Mouse (Mus musculus) large intestine, adult 2 months (tissue): ENCODE results near the gene Ninj2. TPM values are rescaled to one million over a fixed set of nuclear protein-coding genes. Genes with fewer than 3 reads are reported as not detected.

Source experiments
- DNase-seq: peaks from one replicate; pipeline ENCODE4 v3.0.0-alpha.2; 2012; ENCODE audit warnings: low read depth, low spot score
- WGBS: fragments of 180-500 bp; shearing (Covaris S2); methylation state at CpG from one replicate; pipeline ENCODE4 v1.1.7; 2018; 5-methylcytosine and 5-hydroxymethylcytosine counted together
- polyA plus RNA-seq: library from polyadenylated mRNA; depleted of rRNA; stranded (reverse); fragments of >200 nt; gene quantifications from 2 replicates; pipeline ENCODE4 v1.2.3, GENCODE M21; 2012; rRNA removed

Gene Ninj2
- polyA plus RNA-seq, 1 experiment, result not detected

DNA sequence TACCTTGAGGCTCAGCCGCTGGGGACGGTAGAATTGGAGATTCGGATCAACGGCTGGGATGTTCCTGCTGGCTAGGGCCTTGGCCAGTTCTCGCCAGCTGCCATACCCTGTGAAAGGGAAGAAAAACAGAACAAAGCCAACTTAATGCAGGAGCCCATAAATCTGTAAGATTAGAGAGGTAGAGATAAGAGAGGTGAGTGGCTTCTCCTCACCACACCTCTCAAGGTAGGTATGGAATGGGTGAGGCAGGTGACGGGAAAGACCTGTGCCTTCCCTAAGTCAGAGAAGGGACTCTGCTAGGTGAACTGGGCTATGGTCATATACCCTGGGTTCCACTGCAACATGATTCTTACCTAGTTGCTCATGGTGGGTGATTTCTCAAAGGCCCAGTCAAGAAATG is 139.7 kb downstream of the Ninj2 start:
- 36% methylated on average over 6 of the region's 6 CpGs for WGBS
- no peak for DNase-seq

DNA sequence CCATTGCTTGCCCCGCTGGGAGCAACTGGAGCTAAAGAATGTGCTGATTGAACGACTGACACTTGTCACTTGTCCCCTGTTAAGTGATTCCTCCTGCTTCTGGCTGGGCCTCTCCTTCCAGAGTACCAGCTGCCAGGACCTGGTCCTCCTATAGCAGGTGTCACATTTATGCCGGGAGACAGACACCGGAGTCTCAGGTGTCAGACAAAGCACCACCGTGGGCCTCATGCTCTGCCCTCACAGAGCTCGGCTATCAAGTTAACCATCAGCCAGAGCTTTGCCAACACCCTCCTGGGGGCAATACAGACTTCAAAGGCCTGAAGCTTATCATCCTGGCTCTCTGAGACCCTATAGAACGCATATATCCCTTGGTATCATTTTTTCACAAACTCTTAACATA is 142.7 kb downstream of the Ninj2 start:
- WGBS, result 23% methylated on average over 7 of the region's 7 CpGs

DNA sequence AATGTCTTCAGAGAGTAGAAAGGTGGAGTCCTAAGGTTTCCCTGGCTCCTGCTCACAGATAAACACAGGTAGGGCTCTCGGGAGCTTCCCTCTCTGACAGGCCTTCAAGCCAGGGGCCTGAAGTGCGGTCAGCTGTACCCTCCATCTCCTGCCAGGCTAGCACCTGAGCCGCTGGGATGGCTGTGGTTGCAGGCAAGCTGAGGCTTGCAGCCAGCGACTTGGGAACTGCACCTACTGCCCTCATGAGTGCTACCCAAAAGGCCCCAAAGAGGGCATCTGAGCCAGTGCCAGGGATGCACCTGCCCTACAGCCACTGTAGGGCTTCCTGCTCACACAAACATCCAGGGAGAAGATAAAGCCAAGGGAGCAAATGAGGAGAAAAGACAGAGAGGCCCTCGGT is 147.3 kb downstream of the Ninj2 start:
- no peak for DNase-seq
- 38% methylated on average over 5 of the region's 5 CpGs for WGBS

More for the DNA sequence above, 142.7 kb downstream of the Ninj2 start:
- DNase-seq, result no peak

DNA sequence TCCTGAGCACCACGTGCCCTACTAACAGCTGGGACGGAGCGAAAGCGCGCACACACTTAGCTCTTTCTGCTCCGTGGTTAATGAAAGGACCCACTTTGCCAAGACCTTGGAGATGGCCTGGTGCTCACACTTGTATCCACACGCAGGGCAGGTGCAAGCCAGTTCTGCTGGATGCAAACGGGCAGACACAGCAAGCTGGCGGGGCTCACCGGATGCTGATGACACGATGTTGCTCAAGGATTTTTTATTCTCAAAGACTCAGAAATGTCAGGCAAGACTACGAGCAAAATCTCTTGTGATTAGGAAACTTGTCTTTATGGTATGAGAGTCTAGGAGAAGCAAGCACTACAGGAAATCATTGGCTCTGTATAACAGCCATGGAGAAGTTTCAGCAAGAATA is 148.3 kb downstream of the Ninj2 start:
- 91% methylated on average over 12 of the region's 12 CpGs for WGBS
- no peak for DNase-seq

DNA sequence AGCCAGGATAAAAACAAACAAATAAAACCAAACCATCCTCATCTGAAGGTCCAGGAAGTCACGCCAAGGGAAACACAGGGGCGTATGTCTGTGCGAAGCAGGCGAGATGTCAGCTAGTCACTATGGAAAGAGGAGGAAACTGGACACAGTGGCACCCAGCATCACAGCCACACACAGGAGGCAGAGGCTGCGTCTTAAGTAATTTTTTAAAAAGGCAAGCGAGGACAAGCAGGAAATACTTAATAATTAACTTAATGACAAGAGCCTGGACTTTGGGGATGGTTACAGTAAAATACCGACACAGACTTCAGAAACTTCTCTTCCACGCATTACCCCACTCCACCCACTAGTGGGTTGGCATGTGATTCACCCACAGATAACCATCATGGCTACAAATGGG is 149.4 kb downstream of the Ninj2 start:
- 57% methylated on average over 8 of the region's 8 CpGs for WGBS
- no peak for DNase-seq

DNA sequence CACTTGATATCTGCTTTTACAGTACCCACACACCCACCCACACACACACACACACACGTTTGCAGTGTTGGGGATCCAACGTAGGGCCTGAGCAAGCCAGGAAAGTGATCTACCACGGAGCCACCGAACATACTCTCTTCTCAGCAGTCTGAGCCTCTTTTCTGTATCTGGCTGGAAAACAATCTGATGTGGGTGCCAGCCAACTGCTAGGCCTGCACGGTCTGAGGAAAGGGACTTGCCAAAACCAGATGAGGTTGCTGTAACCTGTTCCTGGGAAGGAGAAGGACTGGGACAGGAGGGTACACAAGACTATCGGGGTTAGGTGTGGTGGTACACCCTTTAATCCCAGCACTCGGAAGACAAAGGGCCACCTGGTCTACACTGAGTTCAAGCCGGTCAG is 150.1 kb downstream of the Ninj2 start:
- no peak for DNase-seq
- 67% methylated on average over 8 of the region's 8 CpGs for WGBS

DNA sequence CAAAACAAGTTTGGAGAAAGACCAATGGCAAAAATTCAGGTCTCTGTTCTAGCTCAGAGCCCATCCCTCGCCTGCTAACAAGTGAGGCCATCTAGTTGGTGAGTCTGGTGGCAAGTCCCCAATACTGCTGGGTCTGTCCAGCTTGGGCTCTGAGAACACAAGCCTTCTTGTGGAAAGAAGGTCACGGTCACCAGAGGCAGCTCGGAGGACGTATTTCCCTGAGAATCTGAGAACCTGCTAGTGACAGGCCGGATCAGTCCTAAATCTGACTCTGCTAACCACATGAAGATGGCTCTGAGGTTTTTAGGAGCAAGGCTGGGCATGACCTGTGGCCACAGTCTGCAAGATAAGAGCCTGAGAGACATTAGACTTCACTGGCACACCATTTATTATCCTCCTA is 153.5 kb downstream of the Ninj2 start:
- 84% methylated on average over 5 of the region's 5 CpGs for WGBS
- DNase-seq, result no peak

DNA sequence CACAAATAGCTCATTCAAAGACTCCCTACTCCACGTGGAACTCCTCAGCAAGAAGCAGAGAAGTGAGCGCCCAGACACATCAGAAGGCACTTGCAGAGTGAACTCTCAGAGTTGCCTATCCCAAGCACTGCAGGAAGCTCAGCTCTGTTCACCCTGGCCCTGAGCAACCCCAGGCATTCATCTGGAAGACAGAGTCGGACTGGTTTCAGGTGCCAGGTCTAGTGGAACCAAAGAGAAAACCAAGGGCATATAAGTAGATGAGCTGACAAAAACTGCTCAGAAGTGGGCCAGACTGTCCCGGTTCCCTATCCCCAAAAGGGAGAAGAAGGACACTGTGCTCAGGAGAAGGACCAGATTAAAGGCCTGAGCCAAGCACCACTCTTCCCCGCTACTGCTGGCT is 156.7 kb downstream of the Ninj2 start:
- DNase-seq, result no peak
- 44% methylated on average over 5 of the region's 5 CpGs for WGBS

Other genes starting within 250 kb of the Ninj2 start
- gene Erc1, start 245.2 kb upstream of the Ninj2 start, polyA plus RNA-seq, result 4.7 and 6.3 TPM in 2 replicates
- gene Rad52, start 190.7 kb upstream of the Ninj2 start, polyA plus RNA-seq, result 14.1 and 22.4 TPM in 2 replicates
- gene Wnk1, start 54.7 kb upstream of the Ninj2 start, polyA plus RNA-seq, result 32.8 and 50.3 TPM in 2 replicates
- gene D330020A13Rik, start 201.0 kb downstream of the Ninj2 start, polyA plus RNA-seq, result not detected in 2 replicates
- gene B4galnt3, start 201.2 kb downstream of the Ninj2 start, polyA plus RNA-seq, result 7.6 and 14.2 TPM in 2 replicates